Mouse (Mus musculus): ENCODE measurements around the gene Mex3b. TPM values are rescaled to one million over a fixed set of nuclear protein-coding genes. Genes with fewer than 3 reads are reported as not detected.

The Mex3b gene
- polyA plus RNA-seq, 1 experiment from 2014 or later, result 5.7 TPM

- ChIA-PET POLR2A (no interaction called here), CTCF (no interaction called here)
- in situ Hi-C loops (cut with MboI; ENCODE audit: low pct_unique_long_range_greater_than_20kb), result no loop called here
- ATAC-seq (no peak), DNase-seq (ENCODE audit: low read depth, low spot score) (no peak)
- TF ChIP-seq CTCF (IDR thresholded peaks at IDR 0.05), result no peak
- no peaks in the 10 kb centered on the region for H3K27me3 ChIP-seq
These were observed 23.9 kb downstream of the Mex3b start for GRCm38 (mm10) chr7:82890875-82891515.

- in situ Hi-C loops (cut with MboI; ENCODE audit: low pct_unique_long_range_greater_than_20kb), result no loop called here
- H3K27me3 ChIP-seq, result no peaks in the 10 kb centered on the region
- DNase-seq (ENCODE audit: low read depth, low spot score) (no peak), ATAC-seq (no peak)
- no peak for TF ChIP-seq CTCF (IDR thresholded peaks at IDR 0.05)
- ChIA-PET CTCF (no interaction called here), POLR2A (interaction anchor here (1.1 kb wide), 1 partner anchor 26 kb away, joined by 3 read pairs; no protein-coding TSS in a partner anchor)
These were observed 27.2 kb downstream of the Mex3b start for GRCm38 (mm10) chr7:82894366-82894765.

- no peak for TF ChIP-seq CTCF (IDR thresholded peaks at IDR 0.05)
- POLR2A ChIA-PET, result no interaction called here
- in situ Hi-C loops (cut with MboI; ENCODE audit: low pct_unique_long_range_greater_than_20kb), result no loop called here
- ATAC-seq (peak; percentile 44), DNase-seq (ENCODE audit: low read depth, low spot score) (no peak)
- CTCF ChIA-PET, result interaction anchor here (1.0 kb wide), 1 partner anchor 9 kb away, joined by 3 read pairs; no protein-coding TSS in a partner anchor
- no peaks in the 10 kb centered on the region for H3K27me3 ChIP-seq
These were observed 28.5 kb downstream of the Mex3b start for GRCm38 (mm10) chr7:82895606-82896005.

- in situ Hi-C loops (cut with MboI; ENCODE audit: low pct_unique_long_range_greater_than_20kb), result no loop called here
- TF ChIP-seq CTCF (IDR thresholded peaks at IDR 0.05), result no peak
- ChIA-PET POLR2A (interaction anchor here (0.6 kb wide), 1 partner anchor 14 kb away, joined by 4 read pairs; no protein-coding TSS in a partner anchor), CTCF (no interaction called here)
- no peaks in the 10 kb centered on the region for H3K27me3 ChIP-seq
- DNase-seq (ENCODE audit: low read depth, low spot score) (no peak), ATAC-seq (no peak)
These were observed 29.6 kb downstream of the Mex3b start for GRCm38 (mm10) chr7:82896750-82897149.

GRCm38 (mm10) chr7:82899459-82900297 is 32.5 kb downstream of the Mex3b start:
- ChIA-PET POLR2A (no interaction called here), CTCF (interaction anchor here (0.7 to 1.5 kb wide), 2 partner anchors 13 to 26 kb away, joined by 3 read pairs; no protein-coding TSS in a partner anchor)
- no peak for ATAC-seq
- no peak for TF ChIP-seq CTCF (IDR thresholded peaks at IDR 0.05)
- in situ Hi-C loops (cut with MboI; ENCODE audit: low pct_unique_long_range_greater_than_20kb), result no loop called here
- DNase-seq (ENCODE audit: low read depth, low spot score), result no peak
- H3K27me3 ChIP-seq, result no peaks in the 10 kb centered on the region

- no peak for TF ChIP-seq CTCF (IDR thresholded peaks at IDR 0.05)
- in situ Hi-C loops (cut with MboI; ENCODE audit: low pct_unique_long_range_greater_than_20kb), result no loop called here
- POLR2A ChIA-PET, result no interaction called here
- peak; percentile 44 for ATAC-seq
- CTCF ChIA-PET, result no interaction called here
- DNase-seq (ENCODE audit: low read depth, low spot score), result no peak
- H3K27me3 ChIP-seq, result no peaks in the 10 kb centered on the region
These were observed 35.9 kb downstream of the Mex3b start for GRCm38 (mm10) chr7:82903006-82903405.

GRCm38 (mm10) chr7:82905527-82905926 is 38.4 kb downstream of the Mex3b start:
- in situ Hi-C loops (cut with MboI; ENCODE audit: low pct_unique_long_range_greater_than_20kb), result no loop called here
- no peaks in the 10 kb centered on the region for H3K27me3 ChIP-seq
- DNase-seq (ENCODE audit: low read depth, low spot score) (no peak), ATAC-seq (no peak)
- POLR2A ChIA-PET, result no interaction called here
- CTCF ChIA-PET, result interaction anchor here (1.1 kb wide), 1 partner anchor 11 kb away, joined by 3 read pairs; no protein-coding TSS in a partner anchor
- no peak for TF ChIP-seq CTCF (IDR thresholded peaks at IDR 0.05)

- in situ Hi-C loops (cut with MboI; ENCODE audit: low pct_unique_long_range_greater_than_20kb), result no loop called here
- ATAC-seq (no peak), DNase-seq (ENCODE audit: low read depth, low spot score) (no peak)
- H3K27me3 ChIP-seq, result no peaks in the 10 kb centered on the region
- POLR2A ChIA-PET, result no interaction called here
- CTCF ChIA-PET, result no interaction called here
- no peak for TF ChIP-seq CTCF (IDR thresholded peaks at IDR 0.05)
These were observed 39.9 kb downstream of the Mex3b start for GRCm38 (mm10) chr7:82907081-82907480.

GRCm38 (mm10) chr7:82910536-82911384 is 43.6 kb downstream of the Mex3b start:
- POLR2A ChIA-PET, result interaction anchor here (0.6 kb wide), 1 partner anchor 14 kb away, joined by 4 read pairs; no protein-coding TSS in a partner anchor
- in situ Hi-C loops (cut with MboI; ENCODE audit: low pct_unique_long_range_greater_than_20kb), result no loop called here
- ATAC-seq, result no peak
- TF ChIP-seq CTCF (IDR thresholded peaks at IDR 0.05), result no peak
- CTCF ChIA-PET, result interaction anchor here (1.4 kb wide), 1 partner anchor 17 kb away, joined by 3 read pairs; no protein-coding TSS in a partner anchor
- DNase-seq (ENCODE audit: low read depth, low spot score), result no peak
- H3K27me3 ChIP-seq, result no peaks in the 10 kb centered on the region

GRCm38 (mm10) chr7:82911501-82911900 is 44.4 kb downstream of the Mex3b start:
- H3K27me3 ChIP-seq, result no peaks in the 10 kb centered on the region
- TF ChIP-seq CTCF (IDR thresholded peaks at IDR 0.05), result no peak
- no peak for ATAC-seq
- no peak for DNase-seq (ENCODE audit: low read depth, low spot score)
- ChIA-PET POLR2A (no interaction called here), CTCF (no interaction called here)
- in situ Hi-C loops (cut with MboI; ENCODE audit: low pct_unique_long_range_greater_than_20kb), result no loop called here
